ENCODE assay signal across 9 mouse cellular contexts in the genomic region with DNA sequence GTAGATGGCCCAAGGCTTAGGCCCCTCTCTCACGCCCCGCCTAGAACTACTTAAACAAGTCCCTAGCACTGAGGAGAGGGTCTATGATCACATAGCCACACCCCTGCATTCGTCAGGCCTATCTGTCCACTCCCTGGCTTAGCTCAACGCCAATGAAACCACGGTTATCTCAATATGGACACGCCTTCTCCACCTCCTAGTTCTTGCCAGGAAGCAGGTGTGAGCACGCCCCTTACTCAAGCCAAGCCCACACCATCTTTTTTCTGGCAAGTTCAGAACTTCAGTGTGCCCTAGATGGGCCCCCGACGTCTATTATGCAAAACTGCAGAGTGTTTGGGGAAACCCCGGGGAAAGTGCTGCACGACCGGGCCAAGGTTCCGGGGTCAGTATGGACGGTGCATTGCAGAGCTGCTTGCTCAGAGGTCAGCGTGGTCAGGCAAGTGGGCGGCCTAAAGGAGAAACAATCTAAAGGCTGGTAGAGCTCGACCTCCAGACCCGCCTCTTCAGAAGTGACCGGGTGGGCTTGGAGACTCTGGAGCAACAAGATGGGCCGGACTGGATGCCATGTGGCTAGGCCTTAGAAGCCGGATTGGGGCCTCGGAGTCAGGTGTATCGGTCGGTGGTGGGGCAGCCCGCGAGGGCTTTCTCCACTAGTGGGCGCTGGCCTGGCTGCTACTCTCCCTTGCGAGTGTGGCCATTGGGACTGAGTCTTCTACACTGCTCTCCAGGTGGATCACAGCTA. TPM values are rescaled to one million over a fixed set of nuclear protein-coding genes. Genes with fewer than 3 reads are reported as not detected.
DNase-seq lines count a peak whose midpoint lies in the region; ATAC-seq lines count a peak whose summit lies in the region.
"Had no signal": no experiment of that assay in that cellular context is flagged by ENCODE, and none has a peak within 500 bp of the region (broad histone marks: within the 10 kb centered on the region; RNA-seq: fewer than 3 reads in every experiment).

A gene (minus strand): TSS at position 41 of the 742 bp plus-strand sequence.

- peaks cover 10% of the 10 kb centered on the region for H3K4me1 ChIP-seq in midbrain, embryonic 11.5 days (ENCODE audit: control insufficient read depth, insufficient read depth, low read length)
- peaks cover 16% of the 10 kb centered on the region for H3K4me1 ChIP-seq in midbrain, embryonic 13.5 days (replicated peaks)
- 0 out of 2 replicates have a peak, but pooled peaks cover 2% of the 10 kb centered on the region for H3K4me1 ChIP-seq in embryonic facial prominence, embryonic 11.5 days (ENCODE audit: control insufficient read depth, insufficient read depth, low read length)
- H3K4me1 ChIP-seq in liver, embryonic 11.5 days (replicated peaks; ENCODE audit: control insufficient read depth, insufficient read depth, low read length), result peaks cover 10% of the 10 kb centered on the region
- H3K4me1 ChIP-seq in stomach, embryonic 16.5 days (ENCODE audit: control insufficient read depth, insufficient read depth, low read length), result 0 out of 2 replicates have a peak, but pooled peaks cover 8% of the 10 kb centered on the region

- H3K27me3 ChIP-seq in midbrain, embryonic 11.5 days (ENCODE audit: control insufficient read depth, insufficient read depth, low read length), result peaks cover 3% of the 10 kb centered on the region
- peaks cover 20% of the 10 kb centered on the region for H3K27me3 ChIP-seq in midbrain, embryonic 13.5 days
- H3K27me3 ChIP-seq in embryonic facial prominence, embryonic 11.5 days (ENCODE audit: control insufficient read depth, insufficient read depth, low read length), result no peaks in the 10 kb centered on the region
- peaks cover 10% of the 10 kb centered on the region for H3K27me3 ChIP-seq in liver, embryonic 11.5 days (replicated peaks; ENCODE audit: control insufficient read depth, insufficient read depth, low read length)
- H3K27me3 ChIP-seq in stomach, embryonic 16.5 days (ENCODE audit: control insufficient read depth, insufficient read depth, low read length), result no peaks in the 10 kb centered on the region

- H3K27ac ChIP-seq in midbrain, embryonic 11.5 days (ENCODE audit: low read depth, low read length), result no peak within 1 kb of the TSS
- no peak within 1 kb of the TSS for H3K27ac ChIP-seq in midbrain, embryonic 13.5 days
- no peak within 1 kb of the TSS for H3K27ac ChIP-seq in embryonic facial prominence, embryonic 11.5 days (replicated peaks; ENCODE audit: low read depth, low read length)
- no peak within 1 kb of the TSS for H3K27ac ChIP-seq in liver, embryonic 11.5 days (ENCODE audit: low read depth, low read length)
- no peak within 1 kb of the TSS for H3K27ac ChIP-seq in stomach, embryonic 16.5 days (ENCODE audit: low read length)

- H3K9ac ChIP-seq in midbrain, embryonic 11.5 days (ENCODE audit: low read length), result no peak within 1 kb of the TSS
- no peak within 1 kb of the TSS for H3K9ac ChIP-seq in midbrain, embryonic 13.5 days (replicated peaks)
- H3K9ac ChIP-seq in embryonic facial prominence, embryonic 11.5 days (replicated peaks; ENCODE audit: low read length), result 0 out of 2 replicates have a peak within 1 kb of the TSS, but pooled peaks have one; percentile 3
- H3K9ac ChIP-seq in liver, embryonic 11.5 days (ENCODE audit: low read depth, low read length), result no peak within 1 kb of the TSS
- peak within 1 kb of the TSS; percentile 49 for H3K9ac ChIP-seq in stomach, embryonic 16.5 days (ENCODE audit: low read length)

- no peak for DNase-seq in midbrain, embryonic 11.5 days (ENCODE audit: low spot score, missing footprints)
- DNase-seq in embryonic facial prominence, embryonic 11.5 days (ENCODE audit: low spot score), result peak; percentile 54
- DNase-seq in liver, embryonic 11.5 days (ENCODE audit: low spot score), result no peak
- no peak for DNase-seq in left cerebral cortex, adult 9 months (ENCODE audit: low spot score in 2 of 2)
- DNase-seq in adrenal gland, postnatal 36 days, result no peak

- H3K9me3 ChIP-seq in midbrain, embryonic 11.5 days (ENCODE audit: control insufficient read depth, low read length), result no peaks in the 10 kb centered on the region
- H3K9me3 ChIP-seq in midbrain, embryonic 13.5 days, result no peaks in the 10 kb centered on the region
- H3K9me3 ChIP-seq in embryonic facial prominence, embryonic 11.5 days (replicated peaks; ENCODE audit: control insufficient read depth, low read length), result no peaks in the 10 kb centered on the region
- H3K9me3 ChIP-seq in liver, embryonic 11.5 days (ENCODE audit: control insufficient read depth, low read length), result no peaks in the 10 kb centered on the region
- no peaks in the 10 kb centered on the region for H3K9me3 ChIP-seq in stomach, embryonic 16.5 days (replicated peaks; ENCODE audit: control insufficient read depth, low read length)

- peak within 1 kb of the TSS; percentile 19 for H3K4me2 ChIP-seq in midbrain, embryonic 11.5 days
- no peak within 1 kb of the TSS for H3K4me2 ChIP-seq in midbrain, embryonic 13.5 days (replicated peaks)
- peak within 1 kb of the TSS; percentile 28; the same call in 1 of the 2 replicates for H3K4me2 ChIP-seq in embryonic facial prominence, embryonic 11.5 days (ENCODE audit: low read depth, low read length)
- H3K4me2 ChIP-seq in liver, embryonic 11.5 days, result peak within 1 kb of the TSS; percentile 59
- H3K4me2 ChIP-seq in stomach, embryonic 16.5 days (ENCODE audit: low read depth, low read length), result peak within 1 kb of the TSS; percentile 43

- no peak within 1 kb of the TSS for H3K4me3 ChIP-seq in midbrain, embryonic 11.5 days (ENCODE audit: low read depth, low read length)
- no peak within 1 kb of the TSS for H3K4me3 ChIP-seq in midbrain, embryonic 13.5 days (replicated peaks)
- H3K4me3 ChIP-seq in embryonic facial prominence, embryonic 11.5 days (ENCODE audit: low read depth, low read length), result no peak within 1 kb of the TSS
- peak within 1 kb of the TSS; percentile 10; the same call in 1 of the 2 replicates for H3K4me3 ChIP-seq in liver, embryonic 11.5 days (ENCODE audit: low read depth, low read length)
- H3K4me3 ChIP-seq in stomach, embryonic 16.5 days (replicated peaks; ENCODE audit: low read length), result peak within 1 kb of the TSS; percentile 27

- ATAC-seq in midbrain, embryonic 11.5 days (ENCODE audit: low FRiP score), result no peak
- no peak; the same call in 1 of the 2 replicates for ATAC-seq in midbrain, embryonic 13.5 days
- peak; percentile 41; the same call in 1 of the 2 replicates for ATAC-seq in embryonic facial prominence, embryonic 11.5 days (replicated peaks; ENCODE audit: insufficient number of reproducible peaks, low FRiP score, low TSS enrichment, low read depth)
- peak; percentile 82 for ATAC-seq in liver, embryonic 11.5 days (replicated peaks; ENCODE audit: low FRiP score)
- ATAC-seq in stomach, embryonic 16.5 days (ENCODE audit: insufficient read depth, low FRiP score), result peak; percentile 86
- no peak for ATAC-seq in frontal cortex, adult (ENCODE audit: low TSS enrichment)

- 48% methylated on average over 28 of the region's 28 CpGs for WGBS in midbrain, embryonic 11.5 days
- WGBS in midbrain, embryonic 13.5 days, result 54% methylated on average over 28 of the region's 28 CpGs
- 46% methylated on average over 28 of the region's 28 CpGs for WGBS in embryonic facial prominence, embryonic 11.5 days
- 37% methylated on average over 28 of the region's 28 CpGs for WGBS in liver, embryonic 11.5 days
- WGBS in stomach, embryonic 16.5 days, result 34% methylated on average over 28 of the region's 28 CpGs

- no peaks in the 10 kb centered on the region for H3K36me3 ChIP-seq in midbrain, embryonic 11.5 days (ENCODE audit: control insufficient read depth, insufficient read depth, low read length)
- no peaks in the 10 kb centered on the region for H3K36me3 ChIP-seq in midbrain, embryonic 13.5 days
- no peaks in the 10 kb centered on the region for H3K36me3 ChIP-seq in embryonic facial prominence, embryonic 11.5 days (replicated peaks; ENCODE audit: control insufficient read depth, insufficient read depth, low read depth, low read length)
- H3K36me3 ChIP-seq in liver, embryonic 11.5 days (ENCODE audit: control insufficient read depth, insufficient read depth, low read length), result no peaks in the 10 kb centered on the region
- no peaks in the 10 kb centered on the region for H3K36me3 ChIP-seq in stomach, embryonic 16.5 days (ENCODE audit: control insufficient read depth, insufficient read depth, low read length)

RNA-seq across cellular contexts. Expression of the gene that starts here (rescaled TPM):
- not detected in 2 replicates for polyA plus RNA-seq in midbrain, embryonic 11.5 days (2014; fragmentation: Nextera tagmentation; extraction: Ambion mirVana)
- polyA plus RNA-seq in midbrain, embryonic 13.5 days (2015; fragmentation: Nextera tagmentation; extraction: Ambion mirVana), result 0.16 TPM in 1 of 2 replicates, not detected in the other
- 0.13 TPM in 1 of 2 replicates, not detected in the other for polyA plus RNA-seq in embryonic facial prominence, embryonic 11.5 days (2014; fragmentation: Nextera tagmentation; extraction: Ambion mirVana)
- polyA plus RNA-seq in liver, embryonic 11.5 days (2014; fragmentation: Nextera tagmentation; extraction: Ambion mirVana), result 0.69 and 1.0 TPM in 2 replicates
- 8.1 and 8.8 TPM in 2 replicates for polyA plus RNA-seq in stomach, embryonic 16.5 days (2015; fragmentation: Nextera tagmentation; extraction: Ambion mirVana)
- not detected for total RNA-seq in adrenal gland, postnatal 36 days (2021)
- polyA plus RNA-seq: cortical plate, adult 2 months had no signal

Comparison
In these comparisons a context has a peak if more than half of its experiments do, and no peak if none do; other contexts are left out.
1. Peak in DNase-seq, ATAC-seq, H3K9ac ChIP-seq and H3K4me2 ChIP-seq in embryonic facial prominence, embryonic 11.5 days; RNA of the gene not detected or under 1 TPM.
2. ATAC-seq: peak in liver, embryonic 11.5 days (single experiment) and stomach, embryonic 16.5 days (single experiment); none in midbrain, embryonic 11.5 days (single experiment), midbrain, embryonic 13.5 days (single experiment) and frontal cortex, adult (single experiment).
3. H3K4me3 ChIP-seq: peak in liver, embryonic 11.5 days (single experiment) and stomach, embryonic 16.5 days (single experiment); none in midbrain, embryonic 11.5 days (single experiment), midbrain, embryonic 13.5 days (single experiment) and embryonic facial prominence, embryonic 11.5 days (single experiment).